Mouse (Mus musculus) lung, postnatal 10 days (tissue): ENCODE data around the gene Tmc1.

ENCODE experiments used
- DNase-seq: peaks from one replicate; pipeline ENCODE4 v3.0.0; 2021

Gene Tmc1

GRCm38 (mm10) chr19:20953874-20954273 is at the start of gene Tmc1:
Tmc1 (minus strand) TSS chr19:20954202.
- no peak for DNase-seq

DNA sequence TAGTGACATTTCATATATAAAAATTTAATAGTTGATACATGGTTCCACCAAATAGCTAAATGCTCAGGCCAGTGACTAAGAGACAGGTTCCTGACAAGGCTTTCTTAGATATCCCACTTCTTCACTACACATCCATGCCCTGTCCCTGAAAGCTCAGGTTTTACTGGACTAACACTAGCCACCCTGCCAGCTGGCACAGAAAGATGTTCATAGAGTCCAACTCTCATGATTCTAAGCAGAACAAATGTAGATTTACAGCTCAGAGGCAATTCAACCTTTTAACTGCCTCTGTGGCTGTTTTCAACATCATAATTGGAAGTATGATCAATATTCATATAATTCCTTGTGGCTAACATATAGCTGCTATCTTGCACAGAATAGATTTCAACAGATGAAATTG is 47.5 kb upstream of the Tmc1 start:
- no peak for DNase-seq

GRCm38 (mm10) chr19:20979244-20979643 is 25.2 kb upstream of the Tmc1 start:
- DNase-seq, result no peak

- DNase-seq, result no peak
Observed at GRCm38 (mm10) chr19:20978148-20978547, 24.1 kb upstream of the Tmc1 start.

- DNase-seq, result no peak
Observed at GRCm38 (mm10) chr19:20971926-20972325, 17.9 kb upstream of the Tmc1 start.

DNA sequence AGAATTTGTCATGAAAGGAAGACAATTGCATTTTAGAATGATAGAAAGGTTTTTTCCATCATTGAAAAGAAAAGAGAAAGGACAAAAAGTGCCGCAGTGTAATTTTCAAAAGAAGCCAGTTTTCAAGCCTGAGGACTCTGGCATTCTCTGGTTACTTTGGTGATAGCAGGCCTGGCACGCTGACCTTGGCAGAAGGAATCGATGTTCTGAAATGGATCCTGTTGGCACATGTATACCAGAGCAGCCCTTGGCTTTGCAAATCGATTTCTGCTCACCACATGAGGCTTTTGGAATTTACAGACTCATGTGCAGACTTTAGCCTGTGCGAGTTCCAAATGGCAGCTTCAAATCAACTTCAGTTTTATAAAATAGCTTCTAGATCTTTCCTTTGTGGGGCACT is 813 bp upstream of the Tmc1 start:
- no peak for DNase-seq

DNA sequence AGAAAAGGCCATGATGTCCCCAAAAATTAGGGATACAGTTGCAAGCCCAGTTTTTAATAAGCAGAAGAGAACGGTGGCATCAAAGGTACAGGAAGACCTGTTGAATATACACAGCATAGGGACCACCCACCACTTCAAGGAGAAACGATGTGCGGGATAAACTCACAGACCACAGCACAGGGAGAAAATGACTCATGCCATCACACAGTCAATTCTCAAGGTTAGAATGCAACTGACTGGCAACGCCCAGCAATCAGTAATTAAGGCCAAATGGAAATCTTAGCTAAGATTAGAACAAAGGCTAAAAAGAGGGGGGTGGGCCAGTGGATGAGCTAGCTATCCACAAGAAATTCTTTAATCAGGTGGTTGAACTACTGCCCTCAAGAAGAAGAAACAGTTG is 9.6 kb downstream of the Tmc1 start:
- no peak for DNase-seq

DNA sequence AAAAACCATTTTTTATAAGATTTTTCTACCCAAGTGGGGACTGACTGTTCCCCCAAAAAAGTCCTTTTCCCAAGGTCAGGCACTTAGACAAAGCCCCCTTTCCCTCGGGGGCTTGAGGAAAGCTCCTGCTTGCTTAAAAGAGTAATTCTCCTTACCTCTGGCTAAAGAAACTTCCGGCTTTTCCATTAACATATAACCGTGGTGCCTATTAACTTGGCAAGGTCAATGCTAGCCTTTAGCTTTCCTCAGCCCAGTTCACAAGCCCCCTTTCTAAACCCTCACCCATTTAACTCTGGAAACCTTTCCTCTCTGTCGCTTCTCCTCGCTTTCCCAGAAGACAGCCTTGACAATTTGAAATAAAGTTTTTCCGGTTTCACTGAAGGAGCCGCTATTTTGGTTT is 29.7 kb downstream of the Tmc1 start:
- DNase-seq, result no peak

- DNase-seq, result no peak
Observed at GRCm38 (mm10) chr19:20923336-20924211, 30.4 kb downstream of the Tmc1 start.

DNA sequence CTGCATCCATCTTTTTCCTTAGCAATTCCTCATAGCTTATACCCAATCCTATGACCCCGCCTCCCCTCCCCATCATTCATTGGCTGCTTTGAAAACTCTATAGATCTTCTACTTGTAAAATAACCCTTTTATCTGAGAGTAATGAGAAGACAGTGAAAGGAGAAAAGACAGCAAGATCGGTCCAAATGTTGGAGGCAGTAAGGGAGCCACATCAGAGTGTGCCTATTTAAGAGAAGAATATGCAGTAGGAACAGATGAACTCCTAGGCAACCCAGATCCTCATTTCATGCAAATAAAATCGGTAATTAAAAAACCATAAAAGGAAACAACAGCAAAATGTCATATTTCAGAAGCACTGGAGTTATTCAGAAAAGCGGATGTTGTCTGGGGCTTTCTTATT is 35.8 kb downstream of the Tmc1 start:
- no peak for DNase-seq

DNA sequence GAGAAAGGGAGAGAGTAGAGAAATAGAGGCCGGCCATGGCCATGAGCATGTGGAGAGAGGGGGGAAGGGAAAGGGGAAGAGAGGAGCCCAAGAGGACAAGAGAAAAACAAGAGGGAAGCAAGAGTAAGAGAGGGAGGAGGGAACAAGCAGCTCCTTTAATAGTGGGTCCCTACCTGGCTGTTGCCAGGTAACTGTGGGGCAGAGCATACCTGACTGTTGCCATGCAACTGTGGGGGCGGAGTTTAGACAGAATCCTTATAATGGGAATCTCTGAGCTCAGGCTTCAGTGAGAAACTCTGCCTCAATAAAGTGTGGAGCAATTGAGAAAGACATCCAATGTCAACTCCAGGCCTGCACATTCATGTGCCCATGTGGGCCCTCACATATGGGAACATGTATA is 38.9 kb downstream of the Tmc1 start:
- no peak for DNase-seq

GRCm38 (mm10) chr19:20910356-20910755 is 43.6 kb downstream of the Tmc1 start:
- DNase-seq, result no peak

GRCm38 (mm10) chr19:20881205-20881604 is 72.8 kb downstream of the Tmc1 start:
- no peak for DNase-seq

GRCm38 (mm10) chr19:20875881-20876280 is 78.1 kb downstream of the Tmc1 start:
- no peak for DNase-seq

DNA sequence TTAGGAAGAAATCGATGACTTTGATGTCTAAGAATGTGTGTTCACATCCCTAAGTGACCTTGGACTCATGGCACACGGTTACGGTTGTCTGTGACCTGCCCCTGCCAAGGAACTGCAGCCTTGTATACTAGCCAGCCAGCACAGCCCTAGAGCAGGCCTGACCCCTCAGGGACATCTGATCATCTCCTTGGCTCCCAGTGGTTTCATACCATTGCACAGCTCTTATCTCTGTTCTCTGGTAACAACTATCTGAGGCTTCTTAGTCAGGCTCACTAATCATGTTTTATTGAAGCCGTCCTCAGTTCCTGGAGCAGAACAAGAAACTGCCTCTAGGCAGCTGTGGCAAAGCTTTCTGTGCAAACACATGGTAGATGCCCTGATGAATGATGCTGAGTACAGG is 92.2 kb downstream of the Tmc1 start:
- no peak for DNase-seq

- DNase-seq, result no peak
Observed at GRCm38 (mm10) chr19:20860270-20860669, 93.7 kb downstream of the Tmc1 start.

DNA sequence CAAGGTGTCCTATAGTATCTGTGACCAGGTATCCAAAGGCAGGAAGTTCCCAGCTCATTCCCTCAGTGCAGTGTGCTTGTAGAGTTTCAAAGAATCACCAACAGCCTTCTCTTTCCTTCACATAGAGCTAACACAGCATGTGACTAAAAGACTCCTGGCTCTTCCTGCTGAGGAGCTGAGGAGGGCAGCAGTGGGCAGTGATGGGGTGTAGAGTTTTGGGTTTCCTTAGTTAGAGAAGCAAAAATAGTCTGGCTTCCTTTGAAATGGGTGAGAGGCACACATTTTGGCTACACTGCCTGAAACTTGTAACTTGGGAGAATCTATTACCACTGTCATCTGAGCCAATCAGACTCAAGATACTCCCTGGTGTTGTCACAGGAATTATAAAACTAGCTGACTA is 96.2 kb downstream of the Tmc1 start:
- DNase-seq, result no peak

GRCm38 (mm10) chr19:20848906-20849305 is 105.1 kb downstream of the Tmc1 start:
- DNase-seq, result no peak

DNA sequence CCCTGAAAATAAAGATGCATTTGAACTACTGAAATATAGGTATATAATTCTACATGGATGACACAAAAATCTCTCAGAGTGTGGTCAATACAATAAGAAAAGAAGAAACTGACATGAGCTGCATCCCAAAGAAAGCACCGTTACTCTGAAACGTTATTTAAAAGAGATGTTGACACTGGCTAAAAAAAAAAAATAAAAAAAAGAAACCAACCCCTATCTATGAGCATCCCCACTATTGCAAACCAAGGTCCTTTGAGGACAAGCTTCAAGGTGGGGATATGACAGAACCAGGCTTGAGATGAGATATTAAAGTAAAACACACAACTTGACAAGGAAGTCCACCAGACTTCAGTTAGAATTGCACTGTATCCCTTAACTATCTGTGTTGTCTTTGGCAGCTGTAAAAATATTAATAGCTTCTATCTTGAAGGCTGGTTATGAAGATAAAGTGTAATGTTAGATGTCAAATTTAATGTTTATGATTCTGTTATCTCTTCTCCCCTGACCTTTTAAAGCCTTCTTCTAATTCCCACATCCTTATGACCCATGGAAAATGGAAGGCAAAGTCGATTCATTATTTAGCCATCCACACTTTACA is 106.4 kb downstream of the Tmc1 start:
- no peak for DNase-seq

DNA sequence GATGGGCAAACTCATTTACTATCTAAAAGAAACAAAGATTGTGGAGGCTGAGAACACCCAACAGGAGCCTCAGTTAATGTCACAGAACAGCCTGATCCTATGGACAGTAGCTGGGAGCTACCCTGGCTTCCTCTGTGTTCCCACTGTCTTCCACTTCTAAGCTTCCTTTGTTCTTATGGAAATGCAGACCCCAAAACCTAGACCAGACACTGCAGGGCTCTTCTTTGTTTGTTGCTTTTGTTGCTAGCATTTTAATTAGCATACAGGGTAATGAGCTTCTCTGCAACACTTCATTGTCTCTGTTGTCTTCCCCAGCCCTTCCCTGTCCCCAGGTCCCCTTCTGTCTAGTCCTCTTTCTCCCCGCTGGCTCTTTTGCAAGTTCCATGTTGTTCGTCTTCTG is 116.6 kb downstream of the Tmc1 start:
- DNase-seq, result no peak

- DNase-seq, result peak; percentile 46
Observed at GRCm38 (mm10) chr19:20836055-20836845, 117.8 kb downstream of the Tmc1 start.

DNA sequence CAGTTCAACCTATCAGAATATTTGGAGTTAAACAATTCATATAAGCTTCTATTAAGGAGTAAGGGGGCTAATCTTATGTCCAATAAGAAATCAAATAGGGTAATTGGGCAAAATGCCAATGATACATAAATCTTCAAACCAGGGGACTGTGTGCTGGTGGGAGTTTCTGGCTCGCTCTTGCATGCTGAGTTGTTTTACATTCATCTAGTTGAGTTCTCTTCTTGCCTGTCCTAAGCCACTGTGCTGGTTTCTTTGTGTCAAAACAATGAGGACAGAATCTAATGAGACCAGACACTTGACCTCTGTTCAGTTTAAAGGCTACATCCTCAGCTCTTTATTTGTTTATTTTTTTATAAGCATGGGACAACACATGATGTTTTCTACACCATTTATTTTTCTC is 119.1 kb downstream of the Tmc1 start:
- DNase-seq, result no peak

GRCm38 (mm10) chr19:20799460-20799859 is 154.5 kb downstream of the Tmc1 start:
- DNase-seq, result no peak
